Mouse (Mus musculus): ENCODE data around the gene Tax1bp3.

GRCm38 (mm10) chr11:73134222-73134621 lies 42.7 kb upstream of the Tax1bp3 start:
- TF ChIP-seq CTCF (IDR thresholded peaks at IDR 0.05; ENCODE audit: insufficient read depth, low read depth, low read length) (no peak), POLR2A (IDR thresholded peaks at IDR 0.05; ENCODE audit: insufficient read depth, low read depth, low read length) (no peak)
